Mouse (Mus musculus) forebrain, embryonic 14.5 days (tissue): ENCODE results near the gene Drc3. TPM values are rescaled to one million over a fixed set of nuclear protein-coding genes. Genes with fewer than 3 reads are reported as not detected.
A peak's percentile ranks its signal among the peaks of the same experiment; 100 is the strongest.

Experiments used
- ATAC-seq: fragments of 200-750 bp; cut with Nextera tagmentation; 2 replicates; pipeline ENCODE4 v1.8.0; 2017; ENCODE audit warnings: mild to moderate bottlenecking, moderate library complexity
- DNase-seq: peaks from one replicate; pipeline ENCODE4 v3.0.0-alpha.2; 2015; ENCODE audit warnings: low spot score
- H3K27ac ChIP-seq: fragments of 300-500 bp; sonication (generic); 2 replicates; pipeline ENCODE4 v1.5.1; 2014; ENCODE audit warnings: low read depth, mild to moderate bottlenecking, control low read depth, low read length, moderate library complexity
- H3K27me3 ChIP-seq: fragments of 300-500 bp; sonication (generic); replicated peaks from 2 replicates; pipeline ENCODE4 v1.6.1; 2014; ENCODE audit warnings: low read length, control low read depth, mixed read lengths; ENCODE audit not compliant: control insufficient read depth, insufficient read depth
- H3K36me3 ChIP-seq: fragments of 300-500 bp; sonication (generic); 2 replicates; pipeline ENCODE4 v1.6.1; 2014; ENCODE audit warnings: low read length, control low read depth; ENCODE audit not compliant: control insufficient read depth, insufficient read depth
- H3K4me1 ChIP-seq: fragments of 300-500 bp; sonication (generic); 2 replicates; pipeline ENCODE4 v1.6.1; 2014; ENCODE audit warnings: antibody characterized with exemption, low read length, control low read depth; ENCODE audit not compliant: control insufficient read depth, insufficient read depth
- H3K4me2 ChIP-seq: fragments of 300-500 bp; sonication (generic); 2 replicates; pipeline ENCODE4 v1.6.1; 2014; ENCODE audit warnings: mild to moderate bottlenecking, control low read depth, low read length
- H3K4me3 ChIP-seq: fragments of 300-500 bp; sonication (generic); 2 replicates; pipeline ENCODE4 v1.5.1; 2014; ENCODE audit warnings: low read depth, low read length, control low read depth
- H3K9ac ChIP-seq: fragments of 300-500 bp; sonication (generic); 2 replicates; pipeline ENCODE4 v1.6.1; 2014; ENCODE audit warnings: mild to moderate bottlenecking, low read length, control low read depth, moderate library complexity
- H3K9me3 ChIP-seq: fragments of 300-500 bp; sonication (generic); replicated peaks from 2 replicates; pipeline ENCODE4 v1.6.1; 2016; ENCODE audit warnings: low read length, control low read depth, mixed read lengths; ENCODE audit not compliant: control insufficient read depth
- WGBS: fragments of 180-500 bp; shearing (Covaris S2); extraction: QIAGEN DNeasy Blood & Tissue Kit; methylation state at CpG from one replicate; pipeline ENCODE4 v1.1.7; 2014; 5-methylcytosine and 5-hydroxymethylcytosine counted together
- polyA plus RNA-seq: library from polyadenylated mRNA; unstranded; fragments of >200 nt; fragmentation: Nextera tagmentation; extraction: Ambion mirVana; gene quantifications from 2 replicates; pipeline ENCODE4 v1.2.1, GENCODE M21; 2014

Drc3 gene
- polyA plus RNA-seq, 1 experiment from 2014 or later, result 5.9 TPM

- Histone ChIP-seq H3K4me2 (peak overlapping the region; percentile 93), H3K27me3 (no peaks in the 10 kb centered on the region), H3K9me3 (no peaks in the 10 kb centered on the region), H3K27ac (no peak overlapping the region), H3K36me3 (no peaks in the 10 kb centered on the region), H3K4me3 (peak overlapping the region; percentile 75), H3K4me1 (peaks cover 13% of the 10 kb centered on the region), H3K9ac (peak overlapping the region; percentile 79)
- DNase-seq, result no peak
- no peak for ATAC-seq
- WGBS, result 52% methylated on average over 2 of the region's 2 CpGs
Measured at GRCm38 (mm10) chr11:60351388-60351787, 1.7 kb upstream of the Drc3 start.

GRCm38 (mm10) chr11:60351925-60352371 is 1.2 kb upstream of the Drc3 start:
- Histone ChIP-seq H3K36me3 (no peaks in the 10 kb centered on the region), H3K4me3 (peak overlapping the region; percentile 75), H3K4me1 (peaks cover 13% of the 10 kb centered on the region), H3K27me3 (no peaks in the 10 kb centered on the region), H3K4me2 (peak overlapping the region; percentile 93), H3K9me3 (no peaks in the 10 kb centered on the region), H3K27ac (no peak overlapping the region), H3K9ac (peak overlapping the region; percentile 79)
- WGBS, result 23% methylated on average over 11 of the region's 11 CpGs
- ATAC-seq (no peak), DNase-seq (peak; percentile 16)

GRCm38 (mm10) chr11:60355952-60356351 is 2.8 kb downstream of the Drc3 start:
- DNase-seq (no peak), ATAC-seq (no peak)
- H3K27me3 ChIP-seq, result no peaks in the 10 kb centered on the region
- H3K9ac ChIP-seq, result no peak overlapping the region
- no peak overlapping the region for H3K27ac ChIP-seq
- no peaks in the 10 kb centered on the region for H3K9me3 ChIP-seq
- H3K4me2 ChIP-seq, result no peak overlapping the region
- H3K4me1 ChIP-seq, result peaks cover 13% of the 10 kb centered on the region
- no peak overlapping the region for H3K4me3 ChIP-seq
- no peaks in the 10 kb centered on the region for H3K36me3 ChIP-seq
- 99% methylated on average over 2 of the region's 2 CpGs for WGBS

GRCm38 (mm10) chr11:60357116-60357515 is 4.0 kb downstream of the Drc3 start:
- ATAC-seq (no peak), DNase-seq (no peak)
- no peak overlapping the region for H3K4me3 ChIP-seq
- no peaks in the 10 kb centered on the region for H3K9me3 ChIP-seq
- peaks cover 4% of the 10 kb centered on the region; the same call in 1 of the 2 replicates for H3K4me1 ChIP-seq
- H3K9ac ChIP-seq, result no peak overlapping the region
- no peak overlapping the region for H3K4me2 ChIP-seq
- WGBS, result 42% methylated on average over 1 of the region's 1 CpGs
- H3K27ac ChIP-seq, result no peak overlapping the region
- H3K36me3 ChIP-seq, result no peaks in the 10 kb centered on the region
- no peaks in the 10 kb centered on the region for H3K27me3 ChIP-seq

- no peak overlapping the region for H3K27ac ChIP-seq
- H3K4me3 ChIP-seq, result no peak overlapping the region
- no peak overlapping the region for H3K9ac ChIP-seq
- 80% methylated on average over 7 of the region's 7 CpGs for WGBS
- no peak overlapping the region for H3K4me2 ChIP-seq
- ATAC-seq (no peak), DNase-seq (no peak)
- H3K36me3 ChIP-seq, result no peaks in the 10 kb centered on the region
- no peaks in the 10 kb centered on the region for H3K9me3 ChIP-seq
- no peaks in the 10 kb centered on the region for H3K27me3 ChIP-seq
- peaks cover under 1% of the 10 kb centered on the region; the same call in 1 of the 2 replicates for H3K4me1 ChIP-seq
Measured at GRCm38 (mm10) chr11:60358548-60358947, 5.4 kb downstream of the Drc3 start.

GRCm38 (mm10) chr11:60359138-60359537 is 6.0 kb downstream of the Drc3 start:
- H3K9me3 ChIP-seq, result no peaks in the 10 kb centered on the region
- H3K4me2 ChIP-seq, result no peak overlapping the region
- H3K4me3 ChIP-seq, result no peak overlapping the region
- H3K36me3 ChIP-seq, result no peaks in the 10 kb centered on the region
- 76% methylated on average over 5 of the region's 5 CpGs for WGBS
- H3K27me3 ChIP-seq, result no peaks in the 10 kb centered on the region
- H3K4me1 ChIP-seq, result no peaks in the 10 kb centered on the region
- H3K9ac ChIP-seq, result no peak overlapping the region
- ATAC-seq (no peak), DNase-seq (no peak)
- H3K27ac ChIP-seq, result no peak overlapping the region

GRCm38 (mm10) chr11:60359936-60360335 is 6.8 kb downstream of the Drc3 start:
- Histone ChIP-seq H3K4me1 (no peaks in the 10 kb centered on the region), H3K27me3 (no peaks in the 10 kb centered on the region), H3K36me3 (no peaks in the 10 kb centered on the region), H3K4me3 (no peak overlapping the region), H3K27ac (no peak overlapping the region), H3K9ac (no peak overlapping the region), H3K4me2 (no peak overlapping the region), H3K9me3 (no peaks in the 10 kb centered on the region)
- ATAC-seq (no peak), DNase-seq (no peak)
- 75% methylated on average over 1 of the region's 1 CpGs for WGBS

GRCm38 (mm10) chr11:60360631-60361201 is 7.6 kb downstream of the Drc3 start:
- H3K9ac ChIP-seq, result no peak overlapping the region
- no peak overlapping the region for H3K27ac ChIP-seq
- H3K4me1 ChIP-seq, result no peaks in the 10 kb centered on the region
- no peaks in the 10 kb centered on the region for H3K27me3 ChIP-seq
- no peak overlapping the region for H3K4me2 ChIP-seq
- H3K36me3 ChIP-seq, result no peaks in the 10 kb centered on the region
- no peaks in the 10 kb centered on the region for H3K9me3 ChIP-seq
- no peak for DNase-seq
- ATAC-seq, result no peak
- no peak overlapping the region for H3K4me3 ChIP-seq
- 75% methylated on average over 5 of the region's 5 CpGs for WGBS

GRCm38 (mm10) chr11:60366239-60367019 is 13.3 kb downstream of the Drc3 start:
- Histone ChIP-seq H3K27me3 (no peaks in the 10 kb centered on the region), H3K4me3 (no peak overlapping the region), H3K4me1 (no peaks in the 10 kb centered on the region), H3K9ac (no peak overlapping the region), H3K4me2 (no peak overlapping the region), H3K36me3 (no peaks in the 10 kb centered on the region), H3K27ac (no peak overlapping the region), H3K9me3 (no peaks in the 10 kb centered on the region)
- 45% methylated on average over 16 of the region's 16 CpGs for WGBS
- DNase-seq (no peak), ATAC-seq (no peak)
